Mouse (Mus musculus) limb, embryonic 14.5 days (tissue): Measurements from ENCODE around the gene Ccdc91. TPM values are rescaled to one million over a fixed set of nuclear protein-coding genes. Genes with fewer than 3 reads are reported as not detected.

ENCODE experiments used
- ATAC-seq: fragments of 200-750 bp; cut with Nextera tagmentation; 2 replicates; pipeline ENCODE4 v1.8.0; 2017; ENCODE audit warnings: low read depth, moderate number of reproducible peaks, moderate TSS enrichment; ENCODE audit not compliant: low FRiP score
- DNase-seq: peaks from one replicate; pipeline ENCODE4 v3.0.0-alpha.2; 2015; ENCODE audit warnings: low spot score
- H3K27ac ChIP-seq: fragments of 300-500 bp; sonication (generic); replicated peaks from 2 replicates; pipeline ENCODE4 v1.5.1; 2014; ENCODE audit warnings: low read depth, mild to moderate bottlenecking, low read length, moderate library complexity, mixed read lengths
- H3K27me3 ChIP-seq: fragments of 300-500 bp; sonication (generic); 2 replicates; pipeline ENCODE4 v1.6.1; 2014; ENCODE audit warnings: low read length, mixed read lengths; ENCODE audit not compliant: control insufficient read depth, insufficient read depth
- H3K36me3 ChIP-seq: fragments of 300-500 bp; sonication (generic); 2 replicates; pipeline ENCODE4 v1.6.1; 2014; ENCODE audit warnings: mild to moderate bottlenecking, low read length, moderate library complexity, mixed read lengths; ENCODE audit not compliant: control insufficient read depth, insufficient read depth
- H3K4me1 ChIP-seq: fragments of 300-500 bp; sonication (generic); 2 replicates; pipeline ENCODE4 v1.6.1; 2014; ENCODE audit warnings: antibody characterized with exemption, low read length, mixed read lengths; ENCODE audit not compliant: control insufficient read depth, insufficient read depth
- H3K4me2 ChIP-seq: fragments of 300-500 bp; sonication (generic); replicated peaks from 2 replicates; pipeline ENCODE4 v1.6.1; 2014; ENCODE audit warnings: low read depth, mild to moderate bottlenecking, low read length, moderate library complexity; ENCODE audit not compliant: severe bottlenecking
- H3K4me3 ChIP-seq: fragments of 300-500 bp; sonication (generic); replicated peaks from 2 replicates; pipeline ENCODE4 v1.5.1; 2014; ENCODE audit warnings: low read length
- H3K9ac ChIP-seq: fragments of 300-500 bp; sonication (generic); 2 replicates; pipeline ENCODE4 v1.6.1; 2014; ENCODE audit warnings: mild to moderate bottlenecking, low read depth, low read length, moderate library complexity; ENCODE audit not compliant: severe bottlenecking
- H3K9me3 ChIP-seq: fragments of 300-500 bp; sonication (generic); 2 replicates; pipeline ENCODE4 v1.6.1; 2016; ENCODE audit warnings: low read length; ENCODE audit not compliant: control insufficient read depth
- POLR2A ChIP-seq: fragments of 200-500 bp; IDR thresholded peaks from 2 replicates; pipeline ENCODE4 v1.8.0; 2012; ENCODE audit warnings: inconsistent platforms, mild to moderate bottlenecking, moderate library complexity, borderline replicate concordance; ENCODE audit not compliant: insufficient read depth, insufficient read length; ENCODE audit errors: extremely low read depth
- WGBS: fragments of 180-500 bp; shearing (Covaris S2); extraction: QIAGEN DNeasy Blood & Tissue Kit; methylation state at CpG from one replicate; pipeline ENCODE4 v1.1.7; 2014; 5-methylcytosine and 5-hydroxymethylcytosine counted together
- polyA plus RNA-seq, 2 experiments: library from polyadenylated mRNA; depleted of rRNA in 1 of 2; stranded (reverse) in 1 of 2; unstranded in 1 of 2; fragments of >200 nt; fragmentation: Nextera tagmentation in 1 of 2; extraction: Ambion mirVana in 1 of 2; gene quantifications; 2 replicates each; pipeline versions ENCODE4 v1.2.1 to v1.2.3; 2012 to 2014

The Ccdc91 gene
- polyA plus RNA-seq, 2 experiments: 16.5 to 21.0 TPM

DNA sequence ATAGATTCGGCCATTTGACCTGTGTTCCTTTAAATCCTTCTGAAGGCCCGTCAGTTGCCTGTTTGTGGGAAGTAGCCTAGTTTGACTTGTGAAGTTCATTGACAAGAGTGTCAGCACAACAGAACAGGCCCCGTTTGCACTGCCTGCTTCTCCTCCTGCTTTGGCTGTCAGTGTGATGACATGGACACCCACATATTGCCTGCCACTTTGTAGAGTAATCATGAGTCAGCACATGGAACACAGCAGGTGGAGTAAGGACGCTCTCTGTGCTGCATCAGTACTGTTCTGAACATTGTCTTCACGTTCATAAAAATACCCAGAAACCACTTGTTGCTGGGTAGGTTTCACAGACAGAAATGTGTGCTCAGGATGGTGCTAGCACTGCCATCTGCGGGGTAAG is 132.0 kb downstream of the Ccdc91 start:
- 69% methylated on average over 6 of the region's 6 CpGs for WGBS

DNA sequence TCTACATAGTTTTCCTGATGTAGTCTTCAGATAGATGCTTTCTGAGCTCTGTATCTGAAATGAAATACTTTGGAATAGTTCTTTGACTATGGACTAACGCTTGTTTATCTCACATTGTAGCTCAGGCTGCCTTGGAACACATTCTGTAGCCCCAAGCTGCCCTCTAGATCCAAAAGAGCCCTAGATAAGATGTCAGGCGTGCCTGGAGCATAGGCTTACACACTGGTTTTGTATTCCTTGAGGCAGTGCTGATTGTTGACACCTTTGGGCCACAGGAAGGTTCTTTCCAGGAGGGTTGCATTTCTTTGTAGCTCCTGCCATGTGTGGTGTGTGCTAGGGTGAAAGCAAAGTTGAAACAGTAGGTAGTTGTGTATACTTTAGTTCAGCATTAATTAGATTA is 139.7 kb downstream of the Ccdc91 start:
- WGBS: 93% methylated on average over 2 of the region's 2 CpGs
- H3K4me2 ChIP-seq: no peak overlapping the region
- no peak for TF ChIP-seq POLR2A

More for the DNA sequence above, 132.0 kb downstream of the Ccdc91 start:
- TF ChIP-seq POLR2A: no peak
- Histone ChIP-seq H3K9me3 (no peaks in the 10 kb centered on the region), H3K4me1 (no peaks in the 10 kb centered on the region), H3K36me3 (no peaks in the 10 kb centered on the region), H3K4me2 (no peak overlapping the region), H3K27me3 (no peaks in the 10 kb centered on the region), H3K27ac (no peak overlapping the region), H3K9ac (no peak overlapping the region), H3K4me3 (no peak overlapping the region)
- no peak for ATAC-seq
- no peak for DNase-seq

DNA sequence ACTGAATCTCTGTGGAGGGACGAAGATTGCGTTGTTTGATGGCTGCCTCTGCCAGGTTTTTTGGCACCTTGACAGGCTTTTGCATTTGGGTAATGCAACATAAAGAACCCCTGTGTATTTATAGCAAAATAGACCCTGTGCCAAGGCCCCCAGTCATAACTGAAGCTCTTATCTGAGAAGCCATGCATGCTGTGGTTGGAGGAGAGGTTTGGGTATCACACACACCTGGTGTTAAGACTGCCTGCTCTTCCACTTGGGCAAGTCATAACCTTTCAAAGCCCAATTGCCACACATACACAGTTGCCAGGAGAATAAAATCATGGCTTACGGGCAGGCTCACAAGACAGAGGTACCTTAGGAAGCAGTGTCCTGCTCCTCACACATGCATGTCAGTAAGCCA is 147.5 kb downstream of the Ccdc91 start:
- no peak for ATAC-seq
- H3K4me1 ChIP-seq: no peaks in the 10 kb centered on the region
- 67% methylated on average over 3 of the region's 3 CpGs for WGBS

More for the DNA sequence above, 139.7 kb downstream of the Ccdc91 start:
- H3K9ac ChIP-seq: no peak overlapping the region
- no peaks in the 10 kb centered on the region for H3K36me3 ChIP-seq
- ATAC-seq: no peak
- H3K4me3 ChIP-seq: no peak overlapping the region
- DNase-seq: no peak
- no peak overlapping the region for H3K27ac ChIP-seq
- no peaks in the 10 kb centered on the region for H3K9me3 ChIP-seq
- no peaks in the 10 kb centered on the region for H3K27me3 ChIP-seq
- no peaks in the 10 kb centered on the region for H3K4me1 ChIP-seq

DNA sequence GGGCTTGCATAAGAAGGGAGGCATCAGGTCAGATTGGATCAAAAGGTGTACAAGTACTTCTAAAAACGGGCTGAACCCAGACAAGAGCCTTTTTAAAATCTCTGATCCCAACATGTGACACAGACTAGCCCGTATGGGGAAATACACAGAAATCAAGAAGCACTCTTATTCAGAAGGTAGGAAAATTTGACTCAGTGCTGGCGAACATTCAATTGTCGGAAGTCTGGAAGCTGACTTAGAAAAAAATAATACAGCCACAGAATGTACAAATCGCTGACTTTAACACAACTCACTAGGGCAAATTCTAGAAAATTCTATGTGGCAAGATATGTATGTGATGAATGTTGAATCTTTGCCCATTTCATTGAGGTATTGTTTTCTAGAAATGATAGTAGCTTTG is 160.8 kb downstream of the Ccdc91 start:
- Histone ChIP-seq H3K27ac (no peak overlapping the region), H3K4me1 (no peaks in the 10 kb centered on the region), H3K9ac (no peak overlapping the region), H3K9me3 (no peaks in the 10 kb centered on the region), H3K4me3 (no peak overlapping the region), H3K27me3 (no peaks in the 10 kb centered on the region), H3K4me2 (no peak overlapping the region), H3K36me3 (no peaks in the 10 kb centered on the region)
- WGBS: 76% methylated on average over 5 of the region's 5 CpGs
- DNase-seq (no peak), ATAC-seq (no peak)
- no peak for TF ChIP-seq POLR2A

More for the DNA sequence above, 147.5 kb downstream of the Ccdc91 start:
- H3K36me3 ChIP-seq: no peaks in the 10 kb centered on the region
- no peaks in the 10 kb centered on the region for H3K27me3 ChIP-seq
- H3K9ac ChIP-seq: no peak overlapping the region
- no peaks in the 10 kb centered on the region for H3K9me3 ChIP-seq
- DNase-seq: no peak
- no peak overlapping the region for H3K4me3 ChIP-seq
- no peak overlapping the region for H3K4me2 ChIP-seq
- no peak for TF ChIP-seq POLR2A
- no peak overlapping the region for H3K27ac ChIP-seq

DNA sequence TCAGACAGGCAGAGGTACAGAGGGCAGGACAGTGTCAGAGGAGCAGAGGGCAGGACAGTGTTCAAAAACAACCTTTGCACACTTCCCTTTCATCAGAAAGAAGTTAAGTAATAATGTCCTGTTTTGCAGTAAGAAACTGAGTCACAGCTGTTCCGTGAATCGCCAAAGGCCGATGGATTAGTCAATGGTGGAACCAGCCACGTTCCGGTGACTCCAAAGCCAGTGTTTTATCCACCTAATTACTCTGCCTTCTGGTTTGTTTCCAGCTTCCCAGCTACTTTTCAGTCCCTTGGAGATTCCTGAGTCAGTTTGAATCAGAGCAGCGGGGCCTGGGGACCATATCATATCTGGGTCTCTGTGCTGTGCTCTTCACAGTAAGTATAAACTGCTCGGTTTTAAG is 168.2 kb downstream of the Ccdc91 start:
- DNase-seq (no peak), ATAC-seq (no peak)
- no peaks in the 10 kb centered on the region for H3K9me3 ChIP-seq
- WGBS: 65% methylated on average over 7 of the region's 7 CpGs
- H3K4me1 ChIP-seq: no peaks in the 10 kb centered on the region
- no peak overlapping the region for H3K9ac ChIP-seq
- TF ChIP-seq POLR2A: no peak
- H3K4me2 ChIP-seq: no peak overlapping the region
- no peaks in the 10 kb centered on the region for H3K36me3 ChIP-seq
- H3K27ac ChIP-seq: no peak overlapping the region
- no peak overlapping the region for H3K4me3 ChIP-seq
- H3K27me3 ChIP-seq: no peaks in the 10 kb centered on the region

DNA sequence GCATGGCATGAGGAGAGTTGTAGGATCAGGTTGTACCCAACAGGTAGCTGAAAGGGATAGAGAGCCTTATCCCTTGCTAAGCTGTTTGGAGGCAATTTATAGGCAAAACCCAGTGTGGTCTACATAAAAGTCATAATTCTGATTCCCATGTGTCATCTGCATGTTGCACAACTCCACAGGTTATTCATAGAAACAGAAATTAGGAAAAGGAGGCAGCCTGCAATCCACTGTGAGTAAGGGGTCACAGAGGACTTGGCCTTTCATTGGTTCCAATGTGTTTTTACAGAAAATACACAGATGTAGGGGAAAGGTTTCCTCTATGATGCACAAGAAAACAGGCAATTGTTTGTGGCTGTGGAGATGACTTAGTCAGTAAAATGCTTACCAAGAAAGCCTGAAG is 168.8 kb downstream of the Ccdc91 start:
- Histone ChIP-seq H3K9ac (no peak overlapping the region), H3K9me3 (no peaks in the 10 kb centered on the region), H3K27me3 (no peaks in the 10 kb centered on the region), H3K4me3 (no peak overlapping the region), H3K4me2 (no peak overlapping the region), H3K4me1 (no peaks in the 10 kb centered on the region), H3K27ac (no peak overlapping the region), H3K36me3 (no peaks in the 10 kb centered on the region)
- ATAC-seq: no peak
- no peak for DNase-seq
- TF ChIP-seq POLR2A: no peak
